Mouse (Mus musculus) limb, embryonic 15.5 days (tissue): Measurements from ENCODE around the gene Arhgdia. TPM values are rescaled to one million over a fixed set of nuclear protein-coding genes. Genes with fewer than 3 reads are reported as not detected.

ENCODE experiments used
- ATAC-seq: fragments of 200-750 bp; cut with Nextera tagmentation; 2 replicates; pipeline ENCODE4 v1.8.0; 2017; ENCODE audit warnings: low read depth, moderate TSS enrichment; ENCODE audit not compliant: insufficient number of reproducible peaks, low FRiP score, low TSS enrichment
- H3K27ac ChIP-seq: fragments of 300-500 bp; sonication (generic); 2 replicates; pipeline ENCODE4 v1.5.1; 2015; ENCODE audit warnings: moderate library complexity, mild to moderate bottlenecking, inconsistent platforms
- H3K27me3 ChIP-seq: fragments of 300-500 bp; sonication (generic); 2 replicates; pipeline ENCODE4 v1.6.1; 2015; ENCODE audit warnings: inconsistent platforms
- H3K36me3 ChIP-seq: fragments of 300-500 bp; sonication (generic); 2 replicates; pipeline ENCODE4 v1.6.1; 2015; ENCODE audit warnings: inconsistent platforms
- H3K4me1 ChIP-seq: fragments of 300-500 bp; sonication (generic); 2 replicates; pipeline ENCODE4 v1.6.1; 2015; ENCODE audit warnings: inconsistent platforms
- H3K4me2 ChIP-seq: fragments of 300-500 bp; sonication (generic); 2 replicates; pipeline ENCODE4 v1.6.1; 2015; ENCODE audit warnings: mild to moderate bottlenecking, inconsistent platforms
- H3K4me3 ChIP-seq: fragments of 300-500 bp; sonication (generic); 2 replicates; pipeline ENCODE4 v1.5.1; 2015; ENCODE audit warnings: mild to moderate bottlenecking, inconsistent platforms
- H3K9ac ChIP-seq: fragments of 300-500 bp; sonication (generic); 2 replicates; pipeline ENCODE4 v1.6.1; 2015; ENCODE audit warnings: inconsistent platforms
- H3K9me3 ChIP-seq: fragments of 300-500 bp; sonication (generic); 2 replicates; pipeline ENCODE4 v1.6.1; 2016; ENCODE audit warnings: inconsistent platforms
- WGBS: fragments of 180-500 bp; shearing (Covaris S2); methylation state at CpG from one replicate; pipeline ENCODE4 v1.1.7; 2015; 5-methylcytosine and 5-hydroxymethylcytosine counted together
- polyA plus RNA-seq: library from polyadenylated mRNA; unstranded; fragments of >200 nt; fragmentation: Nextera tagmentation; extraction: Ambion mirVana; gene quantifications from 2 replicates; pipeline ENCODE4 v1.2.1, GENCODE M21; 2015

Gene Arhgdia
- polyA plus RNA-seq, 1 experiment from 2014 or later = 581 TPM

GRCm38 (mm10) chr11:120622805-120623204, 41.4 kb upstream of the Arhgdia start:
- no peaks in the 10 kb centered on the region for H3K27me3 ChIP-seq
- no peak overlapping the region for H3K4me3 ChIP-seq
- no peak for ATAC-seq
- 89% methylated on average over 6 of the region's 6 CpGs for WGBS
- peaks cover 61% of the 10 kb centered on the region for H3K36me3 ChIP-seq
- H3K9me3 ChIP-seq = no peaks in the 10 kb centered on the region
- H3K4me1 ChIP-seq = peaks cover 16% of the 10 kb centered on the region
- no peak overlapping the region for H3K4me2 ChIP-seq
- H3K9ac ChIP-seq = no peak overlapping the region
- H3K27ac ChIP-seq = no peak overlapping the region

DNA sequence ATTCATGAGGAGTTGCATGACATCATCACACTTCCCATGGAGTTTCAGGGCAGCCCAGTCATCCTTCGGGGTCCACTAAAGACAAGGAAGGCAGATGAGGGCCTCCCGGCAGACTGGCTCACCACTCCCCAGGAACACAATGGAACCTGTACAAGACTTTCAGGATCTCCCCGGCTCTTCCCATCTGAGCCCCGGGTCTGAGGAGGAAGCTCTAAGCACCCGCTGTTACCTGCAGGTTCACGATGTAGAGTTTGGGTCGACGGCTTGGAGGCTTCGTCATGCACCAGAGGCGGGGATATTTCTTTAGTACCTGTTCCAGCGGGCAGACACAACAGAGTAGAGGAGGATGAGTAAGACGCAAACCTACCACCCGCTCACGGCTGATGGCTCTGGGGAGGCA, 38.8 kb upstream of the Arhgdia start:
- no peak overlapping the region for H3K27ac ChIP-seq
- peaks cover 50% of the 10 kb centered on the region for H3K36me3 ChIP-seq
- no peak overlapping the region for H3K9ac ChIP-seq
- WGBS = 92% methylated on average over 14 of the region's 14 CpGs
- no peaks in the 10 kb centered on the region for H3K27me3 ChIP-seq
- H3K4me1 ChIP-seq = peaks cover 29% of the 10 kb centered on the region
- no peaks in the 10 kb centered on the region for H3K9me3 ChIP-seq
- ATAC-seq = no peak
- no peak overlapping the region for H3K4me2 ChIP-seq
- no peak overlapping the region for H3K4me3 ChIP-seq

DNA sequence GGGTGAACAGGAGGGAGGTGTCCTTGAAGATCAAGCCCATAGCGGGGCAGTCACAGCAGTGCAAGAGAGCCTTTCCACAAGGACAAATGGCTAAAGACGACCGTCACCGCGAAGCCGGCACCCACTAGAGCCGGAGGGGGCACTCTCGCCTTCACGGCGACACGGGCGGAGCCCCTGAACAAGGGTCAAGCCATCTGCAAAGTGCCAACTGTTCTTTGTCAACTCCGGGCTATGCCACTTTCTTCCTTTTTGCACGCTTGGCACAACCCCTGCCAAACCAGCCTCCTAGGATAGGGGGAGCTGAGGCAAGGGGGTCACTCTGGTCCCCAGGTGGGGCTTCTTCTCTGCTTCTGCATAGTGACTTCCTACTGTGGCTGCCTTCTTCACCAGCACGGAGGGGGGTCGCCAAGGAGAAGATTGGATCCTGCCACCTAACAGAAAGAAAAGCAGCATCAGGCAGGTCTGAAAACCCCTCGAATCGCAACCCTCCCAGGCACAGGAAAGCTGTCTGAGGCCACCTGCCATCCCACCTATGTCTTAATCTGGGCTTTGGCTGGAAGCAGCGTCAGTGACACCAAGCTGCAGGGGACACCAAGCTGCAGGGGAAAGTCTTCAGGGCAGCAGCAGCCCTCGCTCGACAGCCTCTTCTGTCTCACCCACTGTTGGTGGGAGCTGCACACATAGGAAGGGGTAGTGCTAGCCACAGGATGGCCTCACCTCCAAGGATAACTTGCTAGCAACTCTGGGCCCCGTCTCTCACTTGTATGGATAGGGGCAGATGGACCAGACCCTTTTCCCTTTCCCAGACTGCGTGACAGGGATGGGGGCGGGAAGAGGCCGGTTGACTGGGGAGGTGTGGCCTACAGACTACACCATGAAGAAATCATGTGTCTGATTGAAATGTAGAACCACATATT, 37.5 kb upstream of the Arhgdia start:
- peaks cover 23% of the 10 kb centered on the region for H3K4me1 ChIP-seq
- no peak overlapping the region for H3K4me3 ChIP-seq
- H3K9ac ChIP-seq = no peak overlapping the region
- H3K27me3 ChIP-seq = no peaks in the 10 kb centered on the region
- no peaks in the 10 kb centered on the region for H3K9me3 ChIP-seq
- WGBS = 92% methylated on average over 25 of the region's 25 CpGs
- peaks cover 60% of the 10 kb centered on the region for H3K36me3 ChIP-seq
- H3K4me2 ChIP-seq = no peak overlapping the region
- no peak overlapping the region for H3K27ac ChIP-seq
- ATAC-seq = no peak

DNA sequence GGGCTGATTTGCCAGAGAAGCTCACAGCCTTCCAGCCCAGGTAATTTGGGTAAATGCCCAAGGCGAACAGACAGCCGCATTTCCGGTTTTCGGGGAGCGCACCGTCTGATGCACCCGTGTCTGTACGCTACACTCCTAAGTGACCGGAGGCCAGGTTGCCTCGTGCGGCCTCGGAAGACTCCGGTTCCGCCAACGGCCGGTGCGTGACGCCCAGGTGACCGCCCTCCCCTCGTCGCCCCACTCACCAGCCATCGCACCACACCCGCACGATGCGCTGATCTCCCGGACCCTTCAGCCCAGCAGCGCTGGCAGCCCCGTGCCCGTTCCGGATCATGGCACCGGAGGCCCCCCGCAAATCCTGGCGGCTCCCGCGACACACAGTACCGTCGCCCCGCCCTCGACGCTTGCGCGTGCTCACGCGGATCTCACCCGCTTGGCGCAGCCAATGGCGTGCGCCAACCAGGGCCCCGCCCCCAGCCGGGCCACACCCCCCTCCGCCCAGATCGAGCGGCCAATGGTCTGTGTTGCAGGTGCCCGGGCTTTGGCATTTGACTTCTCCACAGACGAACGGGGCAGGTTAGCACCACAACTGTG, 36.2 kb upstream of the Arhgdia start, which contains the start of gene Pcyt2:
Gene Pcyt2, minus strand, starts transcription at position 418 of the 594 bp plus-strand sequence.
- H3K4me3 ChIP-seq = peak within 1 kb of the TSS; percentile 89
- under 1% methylated on average over 56 of the region's 56 CpGs for WGBS
- H3K4me1 ChIP-seq = peaks cover 20% of the 10 kb centered on the region

GRCm38 (mm10) chr11:120616617-120617294, 35.3 kb upstream of the Arhgdia start:
- no peak for ATAC-seq
- H3K4me1 ChIP-seq = peaks cover 20% of the 10 kb centered on the region
- peak overlapping the region; percentile 81; the same call in 1 of the 2 replicates for H3K9ac ChIP-seq
- peak overlapping the region; percentile 85 for H3K4me2 ChIP-seq
- H3K27me3 ChIP-seq = no peaks in the 10 kb centered on the region
- peaks cover 66% of the 10 kb centered on the region for H3K36me3 ChIP-seq
- H3K9me3 ChIP-seq = no peaks in the 10 kb centered on the region
- H3K4me3 ChIP-seq = peak overlapping the region; percentile 89
- WGBS = 43% methylated on average over 4 of the region's 4 CpGs
- H3K27ac ChIP-seq = no peak overlapping the region

More for the DNA sequence above, 36.2 kb upstream of the Arhgdia start, which contains the start of gene Pcyt2:
- H3K27ac ChIP-seq = peak within 1 kb of the TSS; percentile 76
- ATAC-seq = peak; percentile 89
- H3K9me3 ChIP-seq = no peaks in the 10 kb centered on the region
- peaks cover 64% of the 10 kb centered on the region for H3K36me3 ChIP-seq
- peak within 1 kb of the TSS; percentile 85 for H3K4me2 ChIP-seq
- peak within 1 kb of the TSS; percentile 81 for H3K9ac ChIP-seq
- H3K27me3 ChIP-seq = no peaks in the 10 kb centered on the region

DNA sequence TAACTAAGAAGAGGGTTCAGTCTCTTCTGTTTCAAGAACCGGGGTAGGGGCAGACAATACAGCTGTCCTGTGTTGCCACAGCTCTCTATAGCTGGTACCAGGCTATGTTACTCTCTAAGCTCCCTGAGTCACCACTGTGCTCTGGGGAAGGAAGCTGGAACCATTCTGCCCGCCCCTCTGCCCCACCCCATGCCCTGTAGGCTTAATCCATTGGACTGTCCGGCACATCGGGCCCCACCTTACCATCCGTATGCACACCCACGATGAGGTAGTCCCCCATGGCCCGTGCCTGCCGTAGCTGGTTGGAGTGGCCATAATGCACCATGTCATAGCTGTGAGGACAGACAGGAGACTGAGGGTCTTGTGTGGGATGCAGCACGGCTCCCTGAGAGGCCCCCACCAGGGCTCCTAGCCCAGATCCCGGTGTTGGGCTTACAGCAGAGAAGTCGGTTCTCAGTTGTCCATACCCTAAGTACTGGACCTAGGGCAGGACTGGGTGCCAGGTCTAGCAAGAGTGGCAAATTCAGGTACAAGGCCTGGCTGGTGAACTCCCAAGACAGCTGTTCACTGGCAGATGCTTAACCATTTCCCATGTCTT, 34.3 kb upstream of the Arhgdia start:
- Histone ChIP-seq H3K9ac (no peak overlapping the region), H3K4me2 (peak overlapping the region; percentile 85; the same call in 1 of the 2 replicates), H3K4me1 (peaks cover 20% of the 10 kb centered on the region), H3K9me3 (no peaks in the 10 kb centered on the region), H3K36me3 (peaks cover 67% of the 10 kb centered on the region), H3K27ac (no peak overlapping the region), H3K27me3 (no peaks in the 10 kb centered on the region), H3K4me3 (no peak overlapping the region)
- no peak for ATAC-seq
- WGBS = 94% methylated on average over 11 of the region's 11 CpGs

DNA sequence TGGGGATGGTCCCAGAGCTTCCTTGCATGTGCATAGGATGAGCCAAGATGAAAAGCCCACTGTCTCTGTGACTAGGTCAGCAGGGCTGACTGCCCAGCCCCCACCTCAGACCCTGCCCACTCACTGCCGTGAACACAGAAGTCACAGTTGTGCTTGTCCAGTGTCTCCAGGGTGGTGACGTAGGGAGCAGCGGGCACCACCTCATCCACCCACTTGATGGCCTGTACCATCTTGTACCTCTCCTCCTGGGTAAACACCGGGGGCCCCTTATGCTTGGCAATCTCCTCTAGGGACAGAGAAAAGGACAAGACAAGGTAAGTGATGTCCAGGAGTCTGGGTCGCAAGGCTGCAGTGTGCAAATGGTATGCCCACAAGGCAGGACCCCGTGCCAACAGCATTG, 33.7 kb upstream of the Arhgdia start:
- Histone ChIP-seq H3K4me3 (no peak overlapping the region), H3K9me3 (no peaks in the 10 kb centered on the region), H3K27me3 (no peaks in the 10 kb centered on the region), H3K36me3 (peaks cover 67% of the 10 kb centered on the region), H3K4me2 (no peak overlapping the region), H3K27ac (no peak overlapping the region), H3K9ac (no peak overlapping the region), H3K4me1 (peaks cover 20% of the 10 kb centered on the region)
- no peak for ATAC-seq
- 96% methylated on average over 6 of the region's 6 CpGs for WGBS

DNA sequence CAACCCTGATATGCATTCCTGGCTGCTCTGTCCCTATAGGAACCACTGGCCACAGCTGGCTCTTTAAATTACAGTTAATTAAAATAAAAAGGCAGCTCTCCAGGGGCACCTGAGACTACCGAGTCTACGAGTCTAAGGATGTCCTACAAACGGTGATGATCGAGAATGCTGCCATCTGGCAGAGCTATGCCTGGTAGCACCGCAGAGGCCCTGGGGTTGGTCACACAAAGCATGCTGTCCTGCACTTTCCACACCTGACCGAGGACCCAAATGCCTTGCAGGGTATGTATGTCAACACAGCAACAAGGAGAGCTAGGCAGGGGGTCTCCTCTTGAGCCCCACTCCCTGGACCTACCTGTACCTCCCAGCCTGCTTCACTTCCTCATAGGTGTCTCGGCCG, 32.6 kb upstream of the Arhgdia start:
- Histone ChIP-seq H3K4me2 (no peak overlapping the region), H3K9ac (no peak overlapping the region), H3K27ac (no peak overlapping the region), H3K4me1 (peaks cover 26% of the 10 kb centered on the region), H3K36me3 (peaks cover 67% of the 10 kb centered on the region), H3K4me3 (no peak overlapping the region), H3K9me3 (no peaks in the 10 kb centered on the region), H3K27me3 (peaks cover 3% of the 10 kb centered on the region)
- no peak for ATAC-seq
- 80% methylated on average over 8 of the region's 8 CpGs for WGBS

GRCm38 (mm10) chr11:120613481-120613972, 32.1 kb upstream of the Arhgdia start:
- H3K9me3 ChIP-seq = no peaks in the 10 kb centered on the region
- H3K4me3 ChIP-seq = no peak overlapping the region
- H3K27me3 ChIP-seq = peaks cover 3% of the 10 kb centered on the region
- no peak overlapping the region for H3K4me2 ChIP-seq
- H3K9ac ChIP-seq = no peak overlapping the region
- peaks cover 29% of the 10 kb centered on the region for H3K4me1 ChIP-seq
- no peak overlapping the region for H3K27ac ChIP-seq
- H3K36me3 ChIP-seq = peaks cover 62% of the 10 kb centered on the region
- ATAC-seq = no peak
- 86% methylated on average over 10 of the region's 10 CpGs for WGBS

DNA sequence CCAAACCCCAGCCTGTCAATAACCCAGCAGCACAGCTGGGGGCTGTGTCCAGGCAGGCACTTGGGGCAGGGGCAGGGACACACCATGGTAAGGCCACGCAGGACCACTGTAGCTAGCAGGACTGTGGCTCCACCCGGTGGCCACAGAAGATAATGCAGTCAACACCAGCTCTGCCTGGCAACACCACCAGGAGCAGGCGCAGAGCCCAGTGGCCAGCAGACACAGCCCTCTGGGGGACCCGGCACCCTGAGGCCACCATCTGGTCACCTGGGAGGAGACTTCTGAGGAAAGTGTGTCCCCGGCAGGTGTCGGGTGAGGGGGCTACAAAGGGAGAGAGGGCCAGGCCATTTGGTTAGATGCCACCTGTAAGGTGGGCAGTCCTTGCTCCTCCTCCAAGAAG, 31.3 kb upstream of the Arhgdia start:
- no peak for ATAC-seq
- no peak overlapping the region for H3K9ac ChIP-seq

GRCm38 (mm10) chr11:120610477-120611046, 29.1 kb upstream of the Arhgdia start:
- H3K27me3 ChIP-seq = peaks cover 6% of the 10 kb centered on the region
- H3K9ac ChIP-seq = no peak overlapping the region
- H3K4me3 ChIP-seq = no peak overlapping the region
- H3K36me3 ChIP-seq = peaks cover 73% of the 10 kb centered on the region
- peaks cover 19% of the 10 kb centered on the region for H3K4me1 ChIP-seq
- no peaks in the 10 kb centered on the region for H3K9me3 ChIP-seq
- no peak for ATAC-seq
- H3K4me2 ChIP-seq = no peak overlapping the region
- 88% methylated on average over 9 of the region's 9 CpGs for WGBS
- H3K27ac ChIP-seq = no peak overlapping the region

More for the DNA sequence above, 31.3 kb upstream of the Arhgdia start:
- H3K27me3 ChIP-seq = peaks cover 6% of the 10 kb centered on the region
- WGBS = 35% methylated on average over 6 of the region's 6 CpGs
- no peak overlapping the region for H3K4me3 ChIP-seq
- H3K9me3 ChIP-seq = no peaks in the 10 kb centered on the region
- no peak overlapping the region for H3K27ac ChIP-seq
- H3K4me1 ChIP-seq = peaks cover 33% of the 10 kb centered on the region
- peaks cover 57% of the 10 kb centered on the region for H3K36me3 ChIP-seq
- no peak overlapping the region for H3K4me2 ChIP-seq
